Mouse (Mus musculus): ENCODE data around the gene Abcd3.

Gene Abcd3

GRCm38 (mm10) chr3:121713151-121713701, 101.9 kb downstream of the Abcd3 start:
- DNase-seq (ENCODE audit: low read depth, low spot score), result no peak

- no peak for DNase-seq (ENCODE audit: low read depth, low spot score)
Measured at GRCm38 (mm10) chr3:121712222-121712621, 102.9 kb downstream of the Abcd3 start.

- DNase-seq (ENCODE audit: low read depth, low spot score), result no peak
Measured at GRCm38 (mm10) chr3:121710894-121711531, 104.1 kb downstream of the Abcd3 start.

Measured in ZHBTc4 (cell line).